Mouse (Mus musculus): Measurements from ENCODE around the gene Ttll1. TPM values are rescaled to one million over a fixed set of nuclear protein-coding genes. Genes with fewer than 3 reads are reported as not detected.

Ttll1 gene
- polyA plus RNA-seq, 1 experiment = 4.4 TPM

GRCm38 (mm10) chr15:83434692-83435091 lies 76.0 kb downstream of the Ttll1 start:
- TF ChIP-seq CTCF (IDR thresholded peaks at IDR 0.05; ENCODE audit: extremely low read depth, insufficient read depth, insufficient read length, insufficient replicate concordance) (no peak), POLR2A (IDR thresholded peaks at IDR 0.05; ENCODE audit: low read depth, low read length) (no peak)
- peak overlapping the region; percentile 38; the same call in 1 of the 2 replicates for H3K27ac ChIP-seq (ENCODE audit: insufficient read depth, low read length)

More at GRCm38 (mm10) chr15:83434692-83435091, 76.0 kb downstream of the Ttll1 start:
- WGBS = 50% methylated on average over 4 of the region's 4 CpGs
- H3K36me3 ChIP-seq (ENCODE audit: control insufficient read depth, insufficient read depth, low read length) = no peaks in the 10 kb centered on the region; the same call in 1 of the 2 replicates
- no peaks in the 10 kb centered on the region for H3K27me3 ChIP-seq (ENCODE audit: control insufficient read depth, insufficient read depth, low read length)
- DNase-seq (ENCODE audit: low read depth in 1 of 2, low spot score in 2 of 2) = no peak
- H3K4me1 ChIP-seq (ENCODE audit: control insufficient read depth, insufficient read depth, insufficient read length) = peaks cover 36% of the 10 kb centered on the region
- no peak overlapping the region for H3K4me3 ChIP-seq (ENCODE audit: extremely low read depth, insufficient read depth, insufficient read length)

Other genes starting within 250 kb of the Ttll1 start
- 14.6 TPM in 2 replicates for gene Arfgap3, start 160.6 kb downstream of the Ttll1 start, polyA plus RNA-seq (2012; rRNA removed)
- gene Pacsin2, start 46.3 kb downstream of the Ttll1 start, polyA plus RNA-seq (2012; rRNA removed) = 27.4 and 27.6 TPM in 2 replicates
- gene Bik, start 16.0 kb upstream of the Ttll1 start, polyA plus RNA-seq (2012; rRNA removed) = 3.7 and 4.7 TPM in 2 replicates
- 257 and 293 TPM in 2 replicates for gene Tspo, start 52.7 kb upstream of the Ttll1 start, polyA plus RNA-seq (2012; rRNA removed)
- 19.1 and 20.9 TPM in 2 replicates for gene Mcat, start 52.9 kb upstream of the Ttll1 start, polyA plus RNA-seq (2012; rRNA removed)
- 19.9 and 23.6 TPM in 2 replicates for gene Ttll12, start 84.3 kb upstream of the Ttll1 start, polyA plus RNA-seq (2012; rRNA removed)
- gene Scube1, start 214.1 kb upstream of the Ttll1 start, polyA plus RNA-seq (2012; rRNA removed) = 8.8 and 10.0 TPM in 2 replicates